Mouse (Mus musculus): Measurements from ENCODE around the gene Vav3.

DNA sequence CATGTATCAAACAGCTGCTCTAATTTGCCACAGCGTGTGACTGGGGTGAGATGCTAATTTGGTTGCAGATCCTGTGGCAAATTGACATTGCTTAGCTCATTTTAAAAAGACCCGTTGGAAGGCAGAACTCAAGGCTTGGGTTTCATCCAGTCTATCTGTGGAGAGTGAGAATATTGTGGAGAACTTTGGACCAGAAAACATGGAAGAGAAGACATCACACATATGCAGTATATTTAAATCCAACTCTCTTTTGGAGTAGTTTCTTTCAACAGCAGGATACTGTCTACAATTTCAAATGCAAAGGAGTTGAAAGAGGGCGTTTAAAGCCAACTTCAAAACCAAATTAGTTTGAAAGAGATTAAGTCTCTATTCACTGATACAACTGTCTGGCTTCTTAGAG is 13.3 kb upstream of the Vav3 start:
- TF ChIP-seq CTCF (IDR thresholded peaks at IDR 0.05; ENCODE audit: borderline replicate concordance, insufficient read depth, low read depth, low read length) (no peak), POLR2A (IDR thresholded peaks at IDR 0.05; ENCODE audit: borderline replicate concordance, insufficient read depth, low read length) (no peak)
